Comparison of ENCODE assay signal across 8 mouse cellular contexts in genomic region chr4:124656854-124657650, GRCm38 (mm10). TPM values are rescaled to one million over a fixed set of nuclear protein-coding genes. Genes with fewer than 3 reads are reported as not detected.
DNase-seq lines count a peak whose midpoint lies in the region; ATAC-seq and TF ChIP-seq lines count a peak whose summit lies in the region.

No protein-coding gene starts in this region.

- H3K36me3 ChIP-seq in hindbrain, embryonic 14.5 days (replicated peaks; ENCODE audit: control insufficient read depth, insufficient read depth) = no peaks in the 10 kb centered on the region
- H3K36me3 ChIP-seq in lung, postnatal 0 days (ENCODE audit: insufficient read depth, low read length) = no peaks in the 10 kb centered on the region

- H3K4me3 ChIP-seq in hindbrain, embryonic 14.5 days (replicated peaks; ENCODE audit: low read length) = peak overlapping the region; percentile 45
- peak overlapping the region; percentile 59 for H3K4me3 ChIP-seq in lung, postnatal 0 days (ENCODE audit: low read depth, low read length)

- no peak for TF ChIP-seq CTCF in lung, postnatal 0 days (IDR thresholded peaks at IDR 0.05)

- peak; percentile 92 for ATAC-seq in hindbrain, embryonic 14.5 days (ENCODE audit: low FRiP score)
- ATAC-seq in lung, postnatal 0 days = peak; percentile 93

- H3K27ac ChIP-seq in hindbrain, embryonic 14.5 days = 0 out of 2 replicates have a peak overlapping the region, but pooled peaks have one; percentile 23
- H3K27ac ChIP-seq in lung, postnatal 0 days (ENCODE audit: low read length) = no peak overlapping the region

- H3K4me1 ChIP-seq in hindbrain, embryonic 14.5 days (replicated peaks; ENCODE audit: control insufficient read depth, insufficient read depth, low read length) = peaks cover 39% of the 10 kb centered on the region
- peaks cover 4% of the 10 kb centered on the region; the same call in 1 of the 2 replicates for H3K4me1 ChIP-seq in lung, postnatal 0 days (ENCODE audit: insufficient read depth, low read depth, low read length)

- H3K27me3 ChIP-seq in hindbrain, embryonic 14.5 days (ENCODE audit: control insufficient read depth, insufficient read depth, low read length) = peaks cover 66% of the 10 kb centered on the region
- peaks cover 74% of the 10 kb centered on the region for H3K27me3 ChIP-seq in lung, postnatal 0 days (replicated peaks; ENCODE audit: insufficient read depth, low read length)

- no peak for TF ChIP-seq EP300 in lung, postnatal 0 days (IDR thresholded peaks at IDR 0.05)

- H3K9ac ChIP-seq in hindbrain, embryonic 14.5 days = peak overlapping the region; percentile 60
- no peak overlapping the region for H3K9ac ChIP-seq in lung, postnatal 0 days (replicated peaks; ENCODE audit: low read depth)

- WGBS in hindbrain, embryonic 14.5 days = under 1% methylated on average over 73 of the region's 92 CpGs
- under 1% methylated on average over 35 of the region's 92 CpGs for WGBS in lung, postnatal 0 days

- H3K9me3 ChIP-seq in hindbrain, embryonic 14.5 days (ENCODE audit: control insufficient read depth, low read length) = no peaks in the 10 kb centered on the region
- H3K9me3 ChIP-seq in lung, postnatal 0 days (ENCODE audit: low read length) = no peaks in the 10 kb centered on the region

- DNase-seq in T-cell, adult 2 months (ENCODE audit: low spot score) = peak; percentile 25
- peak; percentile 69 to 84 for DNase-seq in cerebellum, postnatal 25 days
- peak; percentile 83 to 86 for DNase-seq in frontal cortex, postnatal 36 days (ENCODE audit: low spot score in 2 of 2)
- peak; percentile 83 for DNase-seq in hindbrain, embryonic 14.5 days (ENCODE audit: low spot score)
- peak; percentile 69 to 73 for DNase-seq in layer of hippocampus, postnatal 25 days (ENCODE audit: extremely low spot score in 1 of 2, low spot score in 1 of 2)
- DNase-seq in lung, postnatal 0 days (ENCODE audit: low spot score) = peak; percentile 70
- peak; percentile 34 for DNase-seq in retina, adult 2 months (ENCODE audit: low read depth, low spot score)
- DNase-seq in thymus, postnatal 36 days = peak; percentile 78 to 85

- H3K4me2 ChIP-seq in hindbrain, embryonic 14.5 days (replicated peaks) = peak overlapping the region; percentile 84
- H3K4me2 ChIP-seq in lung, postnatal 0 days (replicated peaks; ENCODE audit: low read depth, low read length) = peak overlapping the region; percentile 96

RNA-seq across cellular contexts. Expression of gene Pou3f1, which starts 0.4 kb away (rescaled TPM):
- 9.6 and 11.2 TPM in 2 replicates for polyA plus RNA-seq in hindbrain, embryonic 14.5 days (2014; fragmentation: Nextera tagmentation; extraction: Ambion mirVana)
- total RNA-seq in layer of hippocampus, postnatal 25 days (2021) = 10 to 100 TPM; 46.3 to 49.8 TPM
- 0.10 and 0.14 TPM in 2 replicates for polyA plus RNA-seq in lung, postnatal 0 days (2015; fragmentation: Nextera tagmentation; extraction: Ambion mirVana)

RNA-seq across cellular contexts. Expression of gene Utp11, which starts 36.3 kb away (rescaled TPM):
- polyA plus RNA-seq in hindbrain, embryonic 14.5 days (2014; fragmentation: Nextera tagmentation; extraction: Ambion mirVana) = 33.5 and 33.6 TPM in 2 replicates
- 10 to 100 TPM; 15.1 to 16.6 TPM for total RNA-seq in layer of hippocampus, postnatal 25 days (2021)
- polyA plus RNA-seq in lung, postnatal 0 days (2015; fragmentation: Nextera tagmentation; extraction: Ambion mirVana) = 37.4 and 48.8 TPM in 2 replicates

RNA-seq across cellular contexts. Expression of gene Fhl3, which starts 43.4 kb away (rescaled TPM):
- polyA plus RNA-seq in hindbrain, embryonic 14.5 days (2014; fragmentation: Nextera tagmentation; extraction: Ambion mirVana) = 1.8 and 2.2 TPM in 2 replicates
- total RNA-seq in layer of hippocampus, postnatal 25 days (2021) = 1 to 10 TPM; 2.3 to 2.8 TPM
- 5.2 and 5.8 TPM in 2 replicates for polyA plus RNA-seq in lung, postnatal 0 days (2015; fragmentation: Nextera tagmentation; extraction: Ambion mirVana)

RNA-seq across cellular contexts. Expression of gene 3100002H09Rik, which starts 46.4 kb away (rescaled TPM):
- not detected in 2 replicates for polyA plus RNA-seq in hindbrain, embryonic 14.5 days (2014; fragmentation: Nextera tagmentation; extraction: Ambion mirVana)
- 1 to 10 TPM in 1 of 2 experiments, not detected in 1; 1.6 TPM for total RNA-seq in layer of hippocampus, postnatal 25 days (2021)
- not detected in 2 replicates for polyA plus RNA-seq in lung, postnatal 0 days (2015; fragmentation: Nextera tagmentation; extraction: Ambion mirVana)

RNA-seq across cellular contexts. Expression of gene Sf3a3, which starts 57.5 kb away (rescaled TPM):
- polyA plus RNA-seq in hindbrain, embryonic 14.5 days (2014; fragmentation: Nextera tagmentation; extraction: Ambion mirVana) = 88.9 and 89.3 TPM in 2 replicates
- total RNA-seq in layer of hippocampus, postnatal 25 days (2021) = 10 to 100 TPM; 34.6 to 34.8 TPM
- polyA plus RNA-seq in lung, postnatal 0 days (2015; fragmentation: Nextera tagmentation; extraction: Ambion mirVana) = 49.1 and 57.1 TPM in 2 replicates

Comparison
In these comparisons a context has a peak if more than half of its experiments do, and no peak if none do; other contexts are left out.
1. DNase-seq: peak in every context shown above with its lines; median percentile 84 in frontal cortex, postnatal 36 days; 83 in hindbrain, embryonic 14.5 days; 82 in thymus, postnatal 36 days; 76 in cerebellum, postnatal 25 days; 71 in layer of hippocampus, postnatal 25 days; 70 in lung, postnatal 0 days; 34 in retina, adult 2 months; 25 in T-cell, adult 2 months.